Mouse (Mus musculus): ENCODE data around the gene Gm20388.

GRCm38 (mm10) chr8:122762731-122763266, 2852.2 kb downstream of the Gm20388 start:
- TF ChIP-seq CTCF (IDR thresholded peaks at IDR 0.05; ENCODE audit: low read depth, low read length) (no peak), TAL1 (conservative IDR thresholded peaks at IDR 0.05; ENCODE audit: low read depth, low read length) (no peak), POLR2AphosphoS5 (IDR thresholded peaks at IDR 0.05; ENCODE audit: insufficient replicate concordance, low read depth, low read length) (no peak), GATA1 (IDR thresholded peaks at IDR 0.05; ENCODE audit: borderline replicate concordance, low read length) (no peak)

All from G1E (cell line).